Mouse (Mus musculus): ENCODE results near the gene Akap2. TPM values are rescaled to one million over a fixed set of nuclear protein-coding genes. Genes with fewer than 3 reads are reported as not detected.

Akap2 gene
- polyA plus RNA-seq, 1 experiment from 2014 or later = 7.9 TPM

DNA sequence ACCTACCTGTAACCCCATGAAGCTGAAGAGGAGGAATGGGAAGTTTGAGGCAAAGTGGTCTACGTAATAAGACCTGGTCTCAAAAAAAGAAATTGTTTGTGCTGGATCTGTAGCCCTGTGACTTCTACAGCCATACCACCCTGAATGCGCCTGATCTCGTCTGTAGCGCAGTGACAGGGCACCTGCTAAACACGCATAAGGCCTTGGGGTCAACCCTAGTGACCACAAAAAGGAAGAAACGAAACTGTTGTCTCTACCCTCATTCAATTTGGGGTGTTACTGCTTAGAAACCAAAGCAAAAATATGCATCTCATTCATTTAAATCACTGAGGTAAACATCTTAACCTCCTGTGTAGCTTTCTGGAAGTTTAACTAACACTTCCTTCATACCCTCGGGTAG is 12.9 kb upstream of the Akap2 start:
- no peak overlapping the region for H3K4me3 ChIP-seq
- H3K4me1 ChIP-seq = no peaks in the 10 kb centered on the region
- H3K36me3 ChIP-seq (ENCODE audit: poor library complexity, severe bottlenecking) = no peaks in the 10 kb centered on the region
- no peaks in the 10 kb centered on the region for H3K9me3 ChIP-seq (replicated peaks)
- WGBS = 94% methylated on average over 7 of the region's 7 CpGs
- H3K27ac ChIP-seq = no peak overlapping the region
- H3K9ac ChIP-seq = no peak overlapping the region
- no peaks in the 10 kb centered on the region for H3K27me3 ChIP-seq
- no peak for ATAC-seq
- no peak overlapping the region for H3K4me2 ChIP-seq

DNA sequence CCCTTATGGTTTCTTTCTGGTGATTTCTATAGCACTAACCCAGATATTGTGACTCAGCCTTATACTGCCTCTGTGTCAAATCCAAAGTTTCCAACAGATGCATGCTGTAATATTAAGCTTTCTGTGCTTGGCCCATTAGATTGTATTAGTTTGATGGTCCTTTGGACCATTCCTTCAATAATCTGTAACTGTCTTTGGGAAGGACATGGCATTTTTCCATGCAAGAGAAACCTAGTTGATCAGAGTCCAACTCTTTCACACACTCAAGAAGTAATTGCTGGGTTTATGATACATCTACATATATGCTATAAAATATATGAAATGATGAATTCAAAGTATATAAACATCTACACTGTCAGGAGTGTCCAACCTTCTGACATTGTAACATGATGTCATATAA is 1.6 kb upstream of the Akap2 start:
- H3K4me3 ChIP-seq = no peak overlapping the region
- peaks cover 2% of the 10 kb centered on the region; the same call in 1 of the 2 replicates for H3K4me1 ChIP-seq
- no peaks in the 10 kb centered on the region for H3K9me3 ChIP-seq (replicated peaks)
- H3K36me3 ChIP-seq (ENCODE audit: poor library complexity, severe bottlenecking) = no peaks in the 10 kb centered on the region
- no peak for ATAC-seq
- H3K9ac ChIP-seq = no peak overlapping the region
- H3K4me2 ChIP-seq = no peak overlapping the region
- H3K27me3 ChIP-seq = no peaks in the 10 kb centered on the region
- H3K27ac ChIP-seq = no peak overlapping the region

DNA sequence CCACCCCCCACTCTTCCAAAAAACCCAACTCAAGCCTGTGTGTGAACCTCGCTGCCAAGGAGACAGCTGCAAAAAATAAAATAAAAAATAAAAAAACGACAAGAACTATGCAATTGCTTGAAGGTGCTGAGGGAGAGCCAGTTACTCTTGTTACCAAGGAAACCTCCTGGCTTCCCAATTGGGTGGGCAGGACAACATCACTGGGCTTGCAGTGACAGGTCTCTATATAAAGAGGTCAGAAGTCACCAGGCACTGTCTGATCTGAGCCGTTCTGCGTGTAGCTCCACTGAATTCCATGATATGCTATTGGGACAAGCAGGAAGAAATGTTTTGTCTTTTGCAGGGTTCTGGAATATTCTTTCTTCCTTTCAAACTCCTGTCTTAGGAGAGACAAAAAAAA is 722 bp upstream of the Akap2 start:
- Histone ChIP-seq H3K4me3 (no peak overlapping the region), H3K27ac (no peak overlapping the region), H3K36me3 (ENCODE audit: poor library complexity, severe bottlenecking) (no peaks in the 10 kb centered on the region), H3K9me3 (replicated peaks) (no peaks in the 10 kb centered on the region), H3K9ac (no peak overlapping the region), H3K27me3 (no peaks in the 10 kb centered on the region), H3K4me1 (peaks cover 2% of the 10 kb centered on the region; the same call in 1 of the 2 replicates), H3K4me2 (no peak overlapping the region)
- ATAC-seq = no peak
- 47% methylated on average over 4 of the region's 4 CpGs for WGBS

DNA sequence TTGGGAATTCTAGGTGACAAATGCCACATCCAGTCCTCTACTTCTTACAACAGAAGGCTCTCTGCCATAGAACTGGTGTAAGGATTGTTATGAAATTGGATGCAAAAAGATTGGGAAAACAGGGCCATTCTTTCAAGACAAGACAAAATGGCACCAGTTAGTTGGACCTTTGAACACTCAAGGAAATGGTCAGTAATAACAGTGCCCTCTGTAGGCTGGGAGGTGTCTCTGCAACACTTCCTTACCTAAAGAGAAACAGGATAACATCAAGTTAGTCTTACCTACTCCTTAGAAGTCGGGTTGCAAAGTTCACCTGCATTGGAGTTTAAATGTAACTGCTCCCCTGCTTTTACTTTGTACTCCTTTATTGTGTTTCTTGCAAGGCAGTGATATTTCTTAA is 1.9 kb downstream of the Akap2 start:
- Histone ChIP-seq H3K36me3 (ENCODE audit: poor library complexity, severe bottlenecking) (no peaks in the 10 kb centered on the region), H3K9ac (no peak overlapping the region), H3K4me1 (peaks cover 2% of the 10 kb centered on the region; the same call in 1 of the 2 replicates), H3K9me3 (replicated peaks) (no peaks in the 10 kb centered on the region), H3K4me2 (no peak overlapping the region), H3K4me3 (no peak overlapping the region), H3K27ac (no peak overlapping the region), H3K27me3 (no peaks in the 10 kb centered on the region)
- 93% methylated on average over 1 of the region's 1 CpGs for WGBS
- no peak for ATAC-seq

DNA sequence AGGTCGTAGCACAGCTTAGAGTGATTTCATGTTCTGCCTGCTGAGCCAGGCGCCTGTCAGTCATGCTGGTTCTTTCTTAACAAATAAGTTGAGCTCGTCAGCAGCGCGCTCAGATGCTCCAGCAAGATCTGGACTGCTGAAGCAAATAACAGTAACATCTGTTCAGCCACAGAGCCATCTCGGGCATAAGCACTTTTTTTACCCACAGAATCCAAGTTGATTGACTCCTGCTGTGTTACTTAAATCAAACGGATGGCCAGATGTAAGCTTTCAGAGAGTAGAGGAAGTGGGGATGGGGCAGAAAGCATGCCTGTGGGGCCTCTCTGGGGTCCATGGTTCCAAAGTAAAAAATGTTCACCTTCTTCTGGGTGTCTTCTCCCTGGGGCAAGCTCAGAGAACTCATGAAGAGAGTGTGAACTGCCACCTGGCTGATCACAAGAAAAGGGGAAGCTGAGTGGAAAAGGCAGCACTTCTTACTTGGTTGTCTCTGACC is 3.5 kb downstream of the Akap2 start:
- no peaks in the 10 kb centered on the region for H3K27me3 ChIP-seq
- ATAC-seq = no peak
- H3K4me1 ChIP-seq = peaks cover 2% of the 10 kb centered on the region; the same call in 1 of the 2 replicates
- H3K9ac ChIP-seq = no peak overlapping the region
- no peak overlapping the region for H3K27ac ChIP-seq
- no peak overlapping the region for H3K4me3 ChIP-seq
- no peaks in the 10 kb centered on the region for H3K9me3 ChIP-seq (replicated peaks)
- 25% methylated on average over 7 of the region's 7 CpGs for WGBS
- no peak overlapping the region for H3K4me2 ChIP-seq
- H3K36me3 ChIP-seq (ENCODE audit: poor library complexity, severe bottlenecking) = no peaks in the 10 kb centered on the region

DNA sequence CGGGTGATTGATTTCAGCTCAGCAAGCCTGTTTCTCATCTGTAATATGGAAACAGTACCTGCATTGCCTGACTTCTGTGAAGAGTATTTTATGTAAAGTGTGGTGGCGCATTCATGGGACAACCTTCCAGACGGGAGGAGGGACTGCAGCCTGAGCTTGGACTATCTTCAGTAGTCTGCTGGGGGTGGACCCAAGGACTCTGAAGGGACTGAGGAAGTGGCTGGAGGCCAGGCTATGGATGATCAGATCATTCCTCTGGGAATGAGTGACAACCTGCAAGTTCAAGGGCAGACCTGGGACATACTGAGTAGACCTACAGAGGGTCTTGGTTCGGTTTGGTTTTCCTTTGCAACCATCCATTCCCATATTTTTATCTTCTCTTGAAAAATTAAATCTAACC is 4.8 kb downstream of the Akap2 start:
- no peak for ATAC-seq
- Histone ChIP-seq H3K4me1 (no peaks in the 10 kb centered on the region), H3K4me3 (no peak overlapping the region), H3K36me3 (ENCODE audit: poor library complexity, severe bottlenecking) (no peaks in the 10 kb centered on the region), H3K27me3 (no peaks in the 10 kb centered on the region), H3K27ac (no peak overlapping the region), H3K9me3 (replicated peaks) (no peaks in the 10 kb centered on the region), H3K9ac (no peak overlapping the region), H3K4me2 (no peak overlapping the region)
- 91% methylated on average over 4 of the region's 4 CpGs for WGBS

DNA sequence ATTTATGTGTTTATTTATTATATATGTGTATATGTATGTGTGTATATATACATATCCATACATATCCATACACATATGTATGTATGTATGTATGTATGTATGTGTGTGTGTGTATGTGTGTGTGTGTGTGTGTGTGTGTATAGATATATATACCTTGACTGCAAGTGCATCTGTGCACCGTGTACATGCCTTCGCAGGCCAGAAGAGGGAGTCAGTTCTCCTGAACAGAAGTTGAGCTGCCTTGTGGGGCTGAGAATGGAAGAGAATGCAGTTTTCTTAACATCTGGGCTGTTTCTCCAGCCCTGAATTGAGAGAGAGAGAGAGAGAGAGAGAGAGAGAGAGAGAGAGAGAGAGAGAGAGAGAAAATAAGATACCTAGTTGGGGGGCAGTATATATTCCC is 6.2 kb downstream of the Akap2 start:
- Histone ChIP-seq H3K4me2 (no peak overlapping the region), H3K4me3 (no peak overlapping the region), H3K9ac (no peak overlapping the region), H3K27ac (no peak overlapping the region), H3K36me3 (ENCODE audit: poor library complexity, severe bottlenecking) (no peaks in the 10 kb centered on the region), H3K4me1 (no peaks in the 10 kb centered on the region), H3K27me3 (no peaks in the 10 kb centered on the region), H3K9me3 (replicated peaks) (no peaks in the 10 kb centered on the region)
- no peak for ATAC-seq
- 63% methylated on average over 2 of the region's 2 CpGs for WGBS

DNA sequence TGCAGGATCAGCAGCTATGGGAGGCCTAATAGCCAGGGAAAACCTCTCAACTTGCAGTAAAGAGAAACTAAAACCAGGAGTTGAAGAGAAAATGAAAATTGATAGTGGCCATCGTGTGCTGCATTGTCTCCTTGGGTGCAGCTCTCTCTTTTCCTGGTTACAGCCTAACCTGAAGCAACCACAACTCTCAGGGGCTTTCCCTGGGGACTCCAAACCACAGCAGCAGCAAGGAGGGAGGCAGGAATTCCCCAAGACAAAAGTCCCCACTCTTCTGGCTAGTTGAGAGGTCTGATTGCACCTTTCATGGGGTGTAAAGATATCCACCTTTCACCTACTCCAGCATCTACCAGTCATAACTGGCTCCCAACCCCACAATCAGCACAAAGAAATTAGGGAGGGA is 8.1 kb downstream of the Akap2 start:
- H3K4me3 ChIP-seq = no peak overlapping the region
- no peaks in the 10 kb centered on the region for H3K4me1 ChIP-seq
- no peak overlapping the region for H3K27ac ChIP-seq
- H3K36me3 ChIP-seq (ENCODE audit: poor library complexity, severe bottlenecking) = no peaks in the 10 kb centered on the region
- WGBS = 76% methylated on average over 1 of the region's 1 CpGs
- no peak overlapping the region for H3K9ac ChIP-seq
- H3K4me2 ChIP-seq = no peak overlapping the region
- no peak for ATAC-seq
- no peaks in the 10 kb centered on the region for H3K27me3 ChIP-seq
- no peaks in the 10 kb centered on the region for H3K9me3 ChIP-seq (replicated peaks)

DNA sequence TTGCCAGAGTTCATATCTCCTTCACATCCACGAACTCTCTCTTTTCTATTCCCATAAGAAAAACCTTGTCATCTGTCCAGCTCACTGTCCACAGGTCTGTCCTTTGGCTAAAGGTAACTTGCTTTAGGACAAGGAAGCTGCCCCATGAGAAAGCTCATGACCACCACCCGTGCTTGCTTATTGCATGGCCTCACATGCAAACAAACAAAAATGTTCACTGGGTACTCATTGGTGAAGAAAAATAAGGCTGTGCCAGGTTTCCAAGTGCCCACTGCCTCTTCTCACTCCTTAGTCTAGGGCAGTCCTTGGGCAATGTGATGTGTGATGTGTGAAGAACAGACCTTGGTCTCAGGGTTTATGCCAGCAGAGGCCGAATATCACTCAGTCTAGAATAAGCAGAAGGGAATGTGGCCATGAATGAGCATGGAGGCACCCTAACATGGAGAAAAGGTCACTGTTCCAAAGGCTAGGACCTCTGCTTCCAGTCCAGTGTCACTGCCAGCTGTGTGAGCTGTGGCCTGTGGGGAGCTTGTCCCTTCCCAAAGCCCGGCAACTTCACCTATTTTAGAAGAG is 11.2 kb downstream of the Akap2 start:
- WGBS = 88% methylated on average over 4 of the region's 4 CpGs
- Histone ChIP-seq H3K27ac (no peak overlapping the region), H3K9ac (no peak overlapping the region)

DNA sequence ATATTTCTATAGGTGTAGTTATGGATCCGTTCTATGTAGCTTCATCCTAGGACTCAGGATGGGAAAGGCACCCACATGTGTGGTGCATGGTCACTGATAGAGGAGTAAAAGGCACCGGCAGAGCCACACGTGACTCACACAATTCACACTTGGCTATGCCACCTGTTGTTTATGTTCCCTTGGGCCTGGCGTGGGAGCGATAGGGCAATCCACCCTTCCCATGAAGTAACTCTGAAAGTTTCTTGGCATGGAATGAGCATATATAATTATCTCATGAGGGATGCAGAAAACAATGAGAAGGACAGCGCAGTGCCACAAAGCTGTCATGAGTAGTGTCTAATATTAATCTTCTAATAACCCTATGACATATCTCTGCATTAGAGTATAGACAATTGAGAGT is 12.6 kb downstream of the Akap2 start:
- no peaks in the 10 kb centered on the region for H3K36me3 ChIP-seq (ENCODE audit: poor library complexity, severe bottlenecking)
- WGBS = 92% methylated on average over 6 of the region's 6 CpGs

More for the DNA sequence above, 11.2 kb downstream of the Akap2 start:
- H3K4me1 ChIP-seq = no peaks in the 10 kb centered on the region
- no peaks in the 10 kb centered on the region for H3K36me3 ChIP-seq (ENCODE audit: poor library complexity, severe bottlenecking)
- H3K4me3 ChIP-seq = no peak overlapping the region
- H3K9me3 ChIP-seq (replicated peaks) = no peaks in the 10 kb centered on the region
- no peaks in the 10 kb centered on the region for H3K27me3 ChIP-seq
- ATAC-seq = no peak
- no peak overlapping the region for H3K4me2 ChIP-seq

DNA sequence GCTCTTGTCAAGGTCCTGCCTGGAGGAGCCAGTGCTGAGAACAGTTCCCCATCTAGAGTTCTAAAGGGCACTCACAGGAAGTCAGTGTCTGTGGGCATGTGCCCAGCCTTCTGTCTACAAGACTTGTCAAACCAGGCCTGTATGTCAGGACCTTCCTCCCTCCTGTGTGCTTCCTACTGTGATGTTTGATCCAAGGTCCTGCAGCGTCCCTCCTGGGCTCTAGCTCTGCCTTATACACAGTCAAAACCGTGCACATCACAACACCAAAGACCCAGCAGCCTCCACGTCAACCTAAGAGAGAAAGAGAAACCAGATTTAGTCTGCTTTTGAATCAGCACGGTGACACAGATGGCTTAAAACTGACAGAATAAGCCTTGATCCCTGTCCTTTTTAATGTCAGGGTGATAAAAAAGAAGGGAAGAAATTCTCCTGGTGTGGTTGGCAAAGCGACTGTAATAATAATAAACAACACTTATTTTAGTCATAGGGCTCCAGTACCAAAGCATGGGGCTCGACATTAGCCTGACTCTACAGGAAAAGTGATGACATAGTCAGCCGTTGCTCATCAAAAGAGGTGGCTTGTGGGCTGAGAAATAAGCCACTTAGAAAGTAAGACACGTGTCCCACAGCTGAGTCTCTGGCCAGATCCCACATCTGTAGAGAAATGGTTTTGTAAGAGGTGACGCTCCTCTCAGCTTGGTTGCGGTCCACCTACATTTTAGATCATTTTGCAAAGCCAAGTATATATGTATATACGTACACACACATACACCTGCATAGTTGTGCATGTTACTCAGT is 13.5 kb downstream of the Akap2 start:
- Histone ChIP-seq H3K4me2 (no peak overlapping the region), H3K27me3 (no peaks in the 10 kb centered on the region), H3K9ac (no peak overlapping the region), H3K4me3 (no peak overlapping the region), H3K27ac (no peak overlapping the region), H3K4me1 (no peaks in the 10 kb centered on the region), H3K9me3 (replicated peaks) (no peaks in the 10 kb centered on the region), H3K36me3 (ENCODE audit: poor library complexity, severe bottlenecking) (no peaks in the 10 kb centered on the region)
- 85% methylated on average over 11 of the region's 11 CpGs for WGBS
- ATAC-seq = no peak

More for the DNA sequence above, 12.6 kb downstream of the Akap2 start:
- no peaks in the 10 kb centered on the region for H3K27me3 ChIP-seq
- no peaks in the 10 kb centered on the region for H3K9me3 ChIP-seq (replicated peaks)
- H3K27ac ChIP-seq = no peak overlapping the region
- no peak overlapping the region for H3K4me3 ChIP-seq
- H3K9ac ChIP-seq = no peak overlapping the region
- H3K4me1 ChIP-seq = no peaks in the 10 kb centered on the region
- no peak for ATAC-seq
- no peak overlapping the region for H3K4me2 ChIP-seq

DNA sequence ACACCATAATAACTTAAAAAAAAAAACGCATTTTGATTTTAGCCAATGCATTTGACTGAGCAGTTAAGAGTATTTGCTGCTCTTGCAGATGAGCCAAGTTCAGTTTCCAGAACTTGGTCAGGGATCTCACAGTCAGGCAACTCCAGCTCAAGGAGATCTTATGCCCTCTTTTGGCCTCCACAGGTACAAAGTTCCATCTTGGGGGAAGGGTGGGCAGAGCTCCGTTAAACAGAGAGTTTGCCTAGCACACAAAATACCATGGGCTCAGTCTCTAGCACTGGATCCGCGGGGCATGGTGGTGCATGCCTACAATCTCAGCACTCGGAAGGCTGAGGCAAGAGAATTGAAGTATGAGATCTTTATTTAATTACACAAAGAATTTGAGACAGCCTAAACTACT is 14.9 kb downstream of the Akap2 start:
- Histone ChIP-seq H3K27ac (no peak overlapping the region), H3K4me3 (no peak overlapping the region), H3K9me3 (replicated peaks) (no peaks in the 10 kb centered on the region), H3K27me3 (no peaks in the 10 kb centered on the region), H3K36me3 (ENCODE audit: poor library complexity, severe bottlenecking) (no peaks in the 10 kb centered on the region), H3K9ac (no peak overlapping the region), H3K4me1 (no peaks in the 10 kb centered on the region), H3K4me2 (no peak overlapping the region)
- WGBS = 82% methylated on average over 5 of the region's 5 CpGs
- no peak for ATAC-seq
